Mouse (Mus musculus) embryo, embryonic 10 days (tissue): ENCODE measurements around the gene Lgals1.

Experiments used
- DNase-seq: peaks from one replicate; pipeline ENCODE4 v3.0.0-alpha.2; 2015; ENCODE audit warnings: low spot score

The Lgals1 gene

DNA sequence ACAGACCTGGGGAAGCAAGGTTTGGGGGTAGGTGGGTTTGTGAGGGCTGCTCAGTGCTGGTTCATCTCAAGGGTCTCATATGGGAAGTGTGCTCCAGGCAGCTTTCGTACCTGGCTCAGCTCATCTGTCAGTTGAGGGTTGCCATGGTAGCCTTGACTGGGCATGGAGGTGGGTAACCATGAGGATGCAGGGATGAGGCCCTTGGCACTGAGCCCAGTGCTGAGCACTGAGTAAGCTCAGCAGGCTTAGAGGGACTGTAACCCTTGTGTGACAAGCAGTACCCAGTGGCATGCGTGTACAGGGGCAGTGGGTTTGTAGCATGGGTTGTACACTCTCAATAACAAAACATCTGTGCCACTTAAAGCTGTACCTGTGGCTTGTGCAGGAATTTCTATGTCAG lies 11.4 kb downstream of the Lgals1 start:
- no peak for DNase-seq

DNA sequence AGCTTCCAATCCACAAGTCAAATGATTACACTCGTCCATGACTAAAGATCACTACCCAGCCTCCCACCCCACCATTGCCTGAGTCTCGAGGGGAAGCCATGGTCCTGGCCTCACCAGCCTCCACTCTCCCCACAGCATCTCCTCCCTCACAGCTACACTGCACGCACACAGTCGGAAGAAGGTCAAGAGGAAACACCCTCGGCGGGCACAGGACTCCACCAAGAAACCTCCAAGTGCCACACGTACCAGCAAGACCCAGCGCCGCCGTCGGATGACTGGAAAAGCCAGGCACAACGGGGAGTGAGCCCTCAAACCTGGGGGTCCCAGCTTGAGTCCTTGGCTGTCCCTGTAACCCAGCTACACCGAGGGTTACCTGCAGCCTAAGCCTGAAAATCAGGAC lies 13.8 kb downstream of the Lgals1 start:
- no peak for DNase-seq

DNA sequence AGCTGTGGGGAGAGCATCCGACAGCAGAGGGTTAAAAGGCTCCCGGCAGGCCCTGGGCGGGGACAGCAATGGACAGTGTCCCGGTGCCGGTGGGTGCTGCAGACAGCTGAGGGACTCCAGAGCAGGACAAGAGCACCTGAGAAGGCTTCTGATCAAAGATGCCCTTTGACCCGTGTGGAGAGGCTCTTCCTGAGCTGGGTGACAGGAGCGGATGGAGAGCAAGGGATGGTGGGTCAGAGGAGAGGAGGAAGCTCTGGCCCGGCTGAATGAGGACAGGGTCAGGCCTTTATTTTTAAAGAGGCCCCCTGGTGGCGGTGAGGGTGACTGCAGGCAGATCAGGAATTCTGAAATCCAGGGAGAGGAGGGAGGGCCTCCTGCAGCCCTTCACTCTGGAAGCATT lies 16.1 kb downstream of the Lgals1 start:
- DNase-seq = peak; percentile 83

DNA sequence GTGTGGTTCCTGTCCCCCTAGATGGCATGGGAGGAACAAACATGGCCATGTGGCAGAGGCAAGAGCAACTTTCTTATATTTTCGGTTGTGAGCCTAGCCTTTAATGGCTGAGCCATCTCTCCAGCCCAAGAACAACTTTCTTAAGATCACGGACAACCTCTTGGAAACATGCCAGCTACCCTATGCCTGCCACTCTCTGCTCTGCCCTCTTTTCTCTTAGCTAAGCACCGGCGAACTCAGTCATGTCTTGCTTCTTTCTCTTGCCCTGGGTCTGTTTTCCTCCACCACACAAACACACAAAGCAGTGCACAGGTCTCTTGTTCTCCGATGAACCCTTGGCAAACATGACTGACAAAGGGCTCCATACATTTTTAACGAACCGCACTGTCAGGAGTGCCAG lies 19.7 kb downstream of the Lgals1 start:
- DNase-seq = no peak

GRCm38 (mm10) chr15:78947657-78948056 lies 21.1 kb downstream of the Lgals1 start, which contains the start of gene Triobp:
TSS of gene Triobp (plus strand) at chr15:78947724.
- peak; percentile 98 for DNase-seq

DNA sequence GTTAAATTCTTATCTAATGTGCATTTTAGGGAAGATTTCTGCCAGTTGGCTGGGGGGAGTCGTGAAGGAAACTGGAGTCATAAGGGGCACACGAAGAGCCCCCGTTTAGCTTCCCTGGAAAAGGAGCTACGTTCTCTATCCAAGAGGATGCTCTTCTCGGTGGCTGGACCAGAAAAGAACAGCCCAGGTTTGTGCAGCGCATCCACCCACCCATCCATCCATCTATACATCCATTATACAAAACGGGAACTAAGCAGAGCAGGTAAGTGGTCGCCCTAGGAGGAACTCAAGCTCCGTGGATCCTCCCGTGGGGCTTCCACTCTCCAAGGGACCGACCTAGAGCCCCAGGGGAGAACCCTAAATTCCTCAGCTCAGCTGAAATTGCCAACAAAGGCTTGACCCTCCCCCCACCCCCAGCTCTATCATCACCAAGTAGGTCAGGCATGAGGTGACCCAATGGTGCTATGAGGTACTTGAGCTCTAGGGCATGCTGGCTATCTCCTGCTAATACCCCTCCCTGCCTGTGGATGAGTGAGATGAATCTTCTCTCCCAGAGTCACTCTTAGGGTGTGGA lies 21.7 kb downstream of the Lgals1 start:
- DNase-seq = no peak

- DNase-seq = no peak
Observed at GRCm38 (mm10) chr15:78948883-78949282, 22.4 kb downstream of the Lgals1 start.

DNA sequence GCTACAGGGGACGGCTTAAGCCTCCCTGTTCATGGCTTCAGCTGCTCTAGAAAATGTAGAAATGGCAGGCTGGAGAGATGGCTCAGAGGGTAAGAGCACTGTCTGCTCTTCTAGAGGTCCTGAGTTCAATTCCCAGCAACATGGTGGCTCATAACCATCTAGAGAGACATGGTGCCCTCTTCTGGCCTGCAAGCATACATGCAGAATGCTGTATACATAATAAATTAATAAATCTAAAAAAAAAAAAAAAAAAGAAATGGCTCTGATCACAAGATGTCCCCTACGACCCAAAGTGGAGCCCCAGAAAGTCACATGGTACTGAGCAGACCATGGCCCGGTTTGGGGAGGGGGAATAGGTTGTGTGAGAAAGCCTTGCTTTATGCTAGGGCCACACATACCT lies 29.1 kb downstream of the Lgals1 start:
- no peak for DNase-seq

DNA sequence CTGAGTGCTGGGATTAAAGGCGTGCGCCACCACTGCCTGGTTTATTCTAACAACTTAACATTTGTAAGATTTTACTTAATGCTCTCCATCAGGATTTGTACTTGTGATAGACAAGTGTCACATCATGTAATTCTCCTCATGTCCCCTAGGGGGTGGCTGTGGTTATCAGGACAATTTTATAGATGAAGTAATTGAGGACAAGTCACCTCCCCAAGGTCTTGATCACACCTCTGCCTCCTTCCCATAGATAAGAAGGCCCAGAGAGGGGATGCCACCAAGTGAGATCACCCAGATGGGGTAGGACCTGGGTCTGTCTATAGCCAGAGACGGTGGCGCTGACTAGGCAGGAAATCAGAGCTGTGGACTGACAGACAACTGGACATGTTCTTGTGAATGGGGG lies 29.8 kb downstream of the Lgals1 start:
- DNase-seq = peak; percentile 36

DNA sequence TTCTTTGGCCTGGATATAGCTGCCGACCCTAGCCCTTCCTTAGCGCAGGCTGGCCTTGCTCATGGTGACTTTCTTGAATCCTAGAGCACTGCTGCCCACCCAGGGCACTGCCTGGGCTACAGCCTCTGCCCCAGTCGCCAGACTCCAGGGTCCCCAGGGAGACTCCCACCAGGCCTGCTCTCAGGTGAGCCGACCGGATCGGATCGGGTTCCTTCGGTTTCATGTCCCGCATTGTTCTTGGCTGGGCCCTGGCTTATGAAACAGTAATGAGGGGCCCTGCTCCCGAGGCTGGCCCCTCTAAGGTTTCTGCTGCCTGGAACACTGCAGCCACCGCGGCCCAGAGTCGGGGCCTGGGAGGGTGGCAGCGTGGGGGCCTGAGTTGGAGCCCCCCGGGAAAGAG lies 30.5 kb downstream of the Lgals1 start:
- DNase-seq = no peak

- DNase-seq = no peak
Observed at GRCm38 (mm10) chr15:78959537-78959936, 33.0 kb downstream of the Lgals1 start.

GRCm38 (mm10) chr15:78960088-78960487 lies 33.6 kb downstream of the Lgals1 start:
- DNase-seq = no peak

DNA sequence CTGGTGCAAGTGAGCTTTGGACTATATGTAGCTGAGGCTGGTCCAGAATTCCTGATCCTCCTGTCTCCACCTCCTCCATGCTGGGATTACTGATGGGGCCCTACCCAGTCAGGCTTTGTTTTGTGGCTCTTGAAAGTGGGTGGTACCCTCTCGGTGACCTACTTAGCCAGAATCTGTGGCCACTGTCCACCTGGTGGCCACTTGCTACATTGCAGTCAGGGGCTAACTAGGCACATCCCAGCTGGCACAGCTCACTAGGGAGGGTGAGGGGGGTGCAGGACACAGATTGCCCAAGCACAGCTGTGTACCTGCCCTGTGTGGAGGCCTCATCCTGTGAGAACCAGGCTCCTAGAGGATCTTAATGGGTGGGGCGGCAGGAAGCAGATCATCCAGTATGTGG lies 36.4 kb downstream of the Lgals1 start:
- peak; percentile 86 for DNase-seq

DNA sequence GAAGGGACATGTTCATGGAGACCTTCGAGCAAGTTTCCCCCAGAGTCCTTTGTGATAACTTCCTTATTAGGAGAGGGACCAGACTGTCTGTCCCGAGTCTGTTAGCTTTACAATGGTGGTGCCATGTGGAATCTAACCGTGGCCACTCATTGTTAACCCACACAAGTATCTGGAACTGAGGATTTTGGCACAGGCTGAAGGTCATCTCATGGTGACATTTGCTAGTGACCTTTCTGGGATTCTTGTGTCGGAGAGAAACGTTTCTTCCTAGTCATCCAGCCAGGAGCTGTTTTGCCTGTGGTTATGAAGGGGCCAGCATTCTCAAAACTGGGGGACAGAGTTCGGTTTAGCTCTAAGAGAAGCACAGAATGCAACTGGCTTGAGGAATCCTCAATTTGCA lies 45.1 kb downstream of the Lgals1 start:
- DNase-seq = no peak

DNA sequence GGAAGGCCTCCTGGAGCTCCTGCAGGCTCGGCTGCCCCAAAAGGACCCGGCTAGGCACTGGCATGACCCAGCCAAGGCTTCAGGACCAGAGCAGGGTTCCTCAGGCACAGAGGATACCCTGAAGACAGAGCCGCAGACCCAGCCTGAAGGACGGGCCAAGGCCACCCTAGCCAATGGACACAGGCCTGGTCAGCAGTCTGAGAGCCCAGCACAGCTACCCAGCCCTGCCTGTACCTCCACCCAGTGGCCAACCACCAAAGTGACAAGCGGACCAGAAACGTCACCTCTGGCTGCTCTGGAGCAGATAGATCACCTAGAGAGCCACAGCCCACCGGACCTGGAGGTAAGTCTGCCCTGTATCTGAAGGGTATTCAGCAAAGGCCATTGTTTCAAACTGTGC lies 47.4 kb downstream of the Lgals1 start:
- DNase-seq = no peak

- DNase-seq = no peak
Observed at GRCm38 (mm10) chr15:78977676-78978159, 51.2 kb downstream of the Lgals1 start.

- peak; percentile 65 for DNase-seq
Observed at GRCm38 (mm10) chr15:78978875-78979274, 52.4 kb downstream of the Lgals1 start.
